Mouse (Mus musculus): ENCODE measurements around the gene Acbd4. TPM values are rescaled to one million over a fixed set of nuclear protein-coding genes. Genes with fewer than 3 reads are reported as not detected.

The Acbd4 gene
- total RNA-seq, 2 experiments from 2014 or later, result 71.3 to 71.5 TPM

Other genes with a start within 250 kb of the Acbd4 start
- gene Eftud2, start 220.7 kb upstream of the Acbd4 start, total RNA-seq (2021), result 100 to 1,000 TPM; 111 to 113 TPM
- gene Ccdc103, start 220.5 kb upstream of the Acbd4 start, total RNA-seq (2021), result 1 to 10 TPM; 2.0 to 2.1 TPM
- under 1 TPM; 0.22 to 0.36 TPM for gene Fam187a, start 216.5 kb upstream of the Acbd4 start, total RNA-seq (2021)
- 100 to 1,000 TPM in 1 of 2 experiments, 10 to 100 TPM in 1; 96.5 to 141 TPM for gene Gfap, start 200.8 kb upstream of the Acbd4 start, total RNA-seq (2021)
- gene Kif18b, start 176.6 kb upstream of the Acbd4 start, total RNA-seq (2021), result under 1 TPM; 0.57 to 0.93 TPM
- gene C1ql1, start 155.0 kb upstream of the Acbd4 start, total RNA-seq (2021), result 10 to 100 TPM; 20.7 to 25.2 TPM
- 100 to 1,000 TPM; 105 to 107 TPM for gene Nmt1, start 73.5 kb upstream of the Acbd4 start, total RNA-seq (2021)
- gene Dcakd, start 73.3 kb upstream of the Acbd4 start, total RNA-seq (2021), result 10 to 100 TPM; 90.2 to 93.2 TPM
- 10 to 100 TPM; 14.1 to 14.7 TPM for gene Plcd3, start within 50 bp of the Acbd4 start, total RNA-seq (2021)
- 10 to 100 TPM; 43.7 to 45.4 TPM for gene Hexim1, start 14.5 kb downstream of the Acbd4 start, total RNA-seq (2021)
- gene Hexim2, start 30.7 kb downstream of the Acbd4 start, total RNA-seq (2021), result 10 to 100 TPM; 15.4 TPM
- 100 to 1,000 TPM; 132 to 143 TPM for gene Fmnl1, start 69.4 kb downstream of the Acbd4 start, total RNA-seq (2021)
- gene 1700023F06Rik, start 106.9 kb downstream of the Acbd4 start, total RNA-seq (2021), result 1 to 10 TPM; 2.3 TPM
- gene Spata32, start 116.8 kb downstream of the Acbd4 start, total RNA-seq (2021), result 1 to 10 TPM; 1.0 to 1.2 TPM
- gene Map3k14, start 165.8 kb downstream of the Acbd4 start, total RNA-seq (2021), result 1 to 10 TPM; 2.6 to 3.8 TPM

Data from left cerebral cortex, postnatal 14 days (tissue).